Mouse (Mus musculus) megakaryocyte-erythroid progenitor cell, adult 5 weeks (primary cell): Measurements from ENCODE around the gene Ubd. TPM values are rescaled to one million over a fixed set of nuclear protein-coding genes. Genes with fewer than 3 reads are reported as not detected.

Source experiments
- polyA plus RNA-seq: library from polyadenylated mRNA; stranded (reverse); fragments of >175 nt; gene quantifications from 2 replicates; pipeline ENCODE4 v1.2.3, GENCODE M21; 2012

The Ubd gene
- not detected in 2 replicates for polyA plus RNA-seq

DNA sequence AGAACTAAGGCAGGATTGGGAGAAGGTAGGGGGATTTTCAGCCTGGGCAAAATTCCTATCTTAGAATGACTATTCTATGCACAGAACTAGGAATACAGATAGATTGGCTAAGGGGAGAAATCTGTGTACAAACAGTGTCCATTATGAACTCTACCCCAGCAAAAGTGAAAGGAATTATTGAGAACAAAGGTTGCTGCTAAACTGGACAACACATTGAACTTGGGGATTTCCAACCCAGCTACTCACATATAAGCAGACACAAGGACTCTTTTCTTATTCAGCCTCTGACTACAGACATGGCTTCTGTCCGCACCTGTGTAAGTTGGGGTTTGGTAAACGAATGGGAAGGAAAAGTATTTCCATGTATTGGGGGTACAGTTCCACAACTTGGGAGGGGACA lies at the start of gene Ubd:
TSS of gene Ubd (plus strand) at position 237 of the 400 bp plus-strand sequence.

DNA sequence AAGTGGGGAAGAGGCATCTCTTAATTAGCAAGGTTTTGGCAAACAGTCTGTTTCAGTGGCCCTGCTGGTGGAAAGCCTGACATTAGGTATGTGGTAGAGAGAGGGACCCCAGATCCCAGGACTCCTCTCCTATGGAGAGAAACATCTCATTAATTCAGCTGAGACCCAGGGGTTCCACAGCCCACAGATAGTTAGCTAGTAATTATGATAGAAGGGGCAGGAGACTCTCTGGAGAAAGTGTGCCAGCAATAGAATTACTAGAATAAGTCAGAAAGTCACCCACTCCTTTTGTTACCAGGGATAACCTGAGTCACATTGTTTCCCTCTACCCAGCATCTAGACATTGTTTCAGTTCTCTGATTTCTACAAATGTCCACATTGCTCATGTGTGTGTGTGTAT lies 32.3 kb upstream of the Ubd start, which contains the start of gene Olfr93:
TSS of gene Olfr93 (minus strand) at position 101 of the 400 bp plus-strand sequence.

DNA sequence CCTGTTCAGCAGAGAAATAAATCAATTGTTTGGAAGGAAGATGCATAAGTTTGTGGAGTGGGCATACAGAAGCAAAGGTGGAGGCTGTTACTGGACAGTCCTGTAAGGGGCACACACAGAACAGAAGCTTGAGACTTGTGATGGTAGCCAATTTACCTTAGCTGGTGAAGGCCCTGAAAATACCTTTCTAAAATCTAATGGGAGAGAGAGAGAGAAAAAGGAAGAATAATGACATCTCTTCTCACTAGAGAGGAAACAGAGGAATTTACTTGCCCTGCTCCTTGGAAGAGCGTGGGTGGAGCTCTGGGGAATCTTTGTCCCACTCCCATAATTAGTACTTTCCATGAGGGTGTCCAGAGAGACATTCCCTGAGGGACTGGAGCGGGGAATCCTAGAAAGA lies 7.2 kb downstream of the Ubd start, which contains the start of gene Olfr94:
TSS of gene Olfr94 (minus strand) at position 101 of the 400 bp plus-strand sequence.

DNA sequence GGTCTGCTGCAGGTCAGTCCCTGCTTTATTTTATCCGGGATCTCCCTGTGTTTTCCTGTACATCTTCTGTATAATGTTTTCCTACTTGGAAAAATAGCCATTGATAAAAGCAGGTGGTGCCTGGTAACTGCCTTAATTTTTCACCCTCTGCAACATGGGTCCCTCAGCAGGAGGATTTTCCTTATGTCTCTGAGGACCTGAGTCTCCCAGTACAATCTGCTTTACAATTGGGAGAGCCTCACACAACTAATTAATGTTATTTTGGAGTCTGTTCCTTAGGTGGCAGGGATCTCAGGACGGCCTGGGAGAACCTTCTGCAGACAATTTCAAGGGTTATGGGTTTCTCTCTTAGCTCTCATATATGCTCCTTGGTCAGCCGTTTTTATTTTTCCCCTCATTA lies 19.3 kb downstream of the Ubd start, which contains the start of gene Olfr95:
TSS of gene Olfr95 (minus strand) at position 101 of the 400 bp plus-strand sequence.

DNA sequence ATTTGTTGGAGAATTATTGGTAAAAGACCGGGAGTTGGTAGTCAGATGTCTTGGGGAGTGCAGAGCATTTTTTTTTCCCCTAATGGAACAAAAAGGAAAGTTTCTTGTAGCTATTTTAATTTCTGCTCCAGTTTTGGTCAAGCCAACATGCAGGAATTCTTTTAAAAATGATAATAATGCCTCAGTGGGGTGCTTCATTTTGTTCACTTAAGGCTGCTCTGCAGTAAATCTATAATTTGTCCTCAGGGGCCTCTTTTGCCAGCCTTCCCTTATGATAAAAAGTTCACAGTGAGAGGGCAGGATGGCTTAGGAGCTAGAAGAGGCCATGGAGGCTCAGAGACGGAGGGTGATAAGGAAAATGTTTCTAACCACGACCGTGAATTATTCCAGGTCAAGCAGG lies 26.2 kb downstream of the Ubd start, which contains the start of gene Olfr96:
TSS of gene Olfr96 (plus strand) at position 301 of the 400 bp plus-strand sequence.

DNA sequence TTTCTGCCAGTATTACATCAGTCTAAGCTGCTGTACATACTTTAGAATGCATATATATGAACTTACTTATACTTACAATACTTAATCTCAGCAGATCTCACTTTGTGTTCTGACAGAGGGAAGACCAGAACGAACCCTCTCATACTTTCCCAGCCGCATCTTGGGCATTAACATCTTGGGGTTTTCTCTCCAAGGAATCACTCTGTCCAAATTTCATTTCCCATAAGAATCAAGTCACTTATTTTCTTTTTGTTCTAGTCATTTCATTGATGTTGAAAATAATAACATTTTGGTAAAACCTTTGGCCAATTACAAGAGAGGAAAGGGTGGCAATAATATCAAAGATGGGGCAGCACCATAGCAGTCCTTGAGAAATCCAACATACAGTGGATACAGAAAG lies 43.5 kb downstream of the Ubd start, which contains the start of gene Olfr97:
TSS of gene Olfr97 (minus strand) at position 101 of the 400 bp plus-strand sequence.

Other genes with a start within 250 kb of the Ubd start
- gene Ppp1r11, start 242.2 kb upstream of the Ubd start, polyA plus RNA-seq, result 125 and 144 TPM in 2 replicates
- 2.9 and 3.1 TPM in 2 replicates for gene Znrd1, start 235.3 kb upstream of the Ubd start, polyA plus RNA-seq
- gene Znrd1as, start 235.3 kb upstream of the Ubd start, polyA plus RNA-seq, result 0.18 TPM in 1 of 2 replicates, not detected in the other
- gene 2410137M14Rik, start 212.7 kb upstream of the Ubd start, polyA plus RNA-seq, result not detected in 2 replicates
- gene H2-M5, start 204.4 kb upstream of the Ubd start, polyA plus RNA-seq, result 0.12 TPM in 1 of 2 replicates, not detected in the other
- gene Zfp57, start 192.7 kb upstream of the Ubd start, polyA plus RNA-seq, result 0.46 and 0.68 TPM in 2 replicates
- gene Mog, start 170.5 kb upstream of the Ubd start, polyA plus RNA-seq, result not detected in 2 replicates
- gene Gabbr1, start 147.9 kb upstream of the Ubd start, polyA plus RNA-seq, result 35.7 and 37.7 TPM in 2 replicates
- not detected in 2 replicates for gene Olfr90, start 105.4 kb upstream of the Ubd start, polyA plus RNA-seq
- not detected in 2 replicates for gene Olfr91, start 95.6 kb upstream of the Ubd start, polyA plus RNA-seq
- gene Olfr92, start 73.8 kb upstream of the Ubd start, polyA plus RNA-seq, result not detected in 2 replicates
- gene Olfr93, start 32.4 kb upstream of the Ubd start, polyA plus RNA-seq, result not detected in 2 replicates
- gene Olfr94, start 7.1 kb downstream of the Ubd start, polyA plus RNA-seq, result not detected in 2 replicates
- gene Olfr95, start 19.2 kb downstream of the Ubd start, polyA plus RNA-seq, result 0.02 TPM in 1 of 2 replicates, not detected in the other
- not detected in 2 replicates for gene Olfr96, start 26.3 kb downstream of the Ubd start, polyA plus RNA-seq
- not detected in 2 replicates for gene Olfr97, start 43.4 kb downstream of the Ubd start, polyA plus RNA-seq
- gene Olfr98, start 69.9 kb downstream of the Ubd start, polyA plus RNA-seq, result not detected in 2 replicates
- gene H2-M3, start 76.3 kb downstream of the Ubd start, polyA plus RNA-seq, result 1.8 and 2.2 TPM in 2 replicates
- gene Olfr99, start 89.6 kb downstream of the Ubd start, polyA plus RNA-seq, result not detected in 2 replicates
- not detected in 2 replicates for gene Olfr101, start 110.4 kb downstream of the Ubd start, polyA plus RNA-seq
- not detected in 2 replicates for gene Olfr102, start 123.2 kb downstream of the Ubd start, polyA plus RNA-seq
- gene Olfr103, start 145.8 kb downstream of the Ubd start, polyA plus RNA-seq, result not detected in 2 replicates
- not detected in 2 replicates for gene Olfr104-ps, start 165.7 kb downstream of the Ubd start, polyA plus RNA-seq
- gene Olfr105-ps, start 185.1 kb downstream of the Ubd start, polyA plus RNA-seq, result 0.03 TPM in 1 of 2 replicates, not detected in the other
- not detected in 2 replicates for gene Olfr106-ps, start 196.5 kb downstream of the Ubd start, polyA plus RNA-seq
- not detected in 2 replicates for gene Olfr107, start 205.3 kb downstream of the Ubd start, polyA plus RNA-seq